Mouse (Mus musculus) ES-E14 (cell line): ENCODE measurements around the gene Dnajc27. TPM values are rescaled to one million over a fixed set of nuclear protein-coding genes. Genes with fewer than 3 reads are reported as not detected.

Experiments used
- DNase-seq: peaks from one replicate; pipeline ENCODE4 v3.0.0-alpha.2; 2013; ENCODE audit warnings: low read depth, low spot score
- H3K27ac ChIP-seq: 2 replicates; pipeline ENCODE4 v1.5.1; 2012; ENCODE audit warnings: low read depth, mild to moderate bottlenecking, low read length, moderate library complexity, mixed read lengths; ENCODE audit not compliant: poor library complexity, insufficient read depth, severe bottlenecking
- H3K36me3 ChIP-seq: 2 replicates; pipeline ENCODE4 v1.6.1; 2012; ENCODE audit warnings: mild to moderate bottlenecking, low read length, moderate library complexity, mixed read lengths; ENCODE audit not compliant: control insufficient read depth, poor library complexity, insufficient read depth, severe bottlenecking
- H3K4me1 ChIP-seq, 2 experiments: fragments of 150-350 bp in 1 of 2; sonication (generic) in 1 of 2; 2 replicates each; pipeline ENCODE4 v1.6.1; 2012; ENCODE audit warnings: low read length in 2 of 2, mild to moderate bottlenecking in 1 of 2, mixed read lengths in 1 of 2; ENCODE audit not compliant: control insufficient read depth in 2 of 2, insufficient read depth in 2 of 2, poor library complexity in 1 of 2
- H3K4me3 ChIP-seq, 2 experiments: fragments of 150-350 bp in 1 of 2; sonication (generic) in 1 of 2; 2 replicates each; pipeline ENCODE4 v1.5.1; 2012; ENCODE audit warnings: low read length in 2 of 2, low read depth in 1 of 2, mild to moderate bottlenecking in 1 of 2, mixed read lengths in 1 of 2; ENCODE audit not compliant: insufficient read depth in 1 of 2, poor library complexity in 1 of 2, severe bottlenecking in 1 of 2
- H3K9ac ChIP-seq: 2 replicates; pipeline ENCODE4 v1.6.1; 2012; ENCODE audit warnings: low read depth, mild to moderate bottlenecking, low read length, mixed read lengths; ENCODE audit not compliant: poor library complexity, insufficient read depth, severe bottlenecking
- H3K9me3 ChIP-seq: fragments of 150-350 bp; sonication (generic); 2 replicates; pipeline ENCODE4 v1.6.1; 2012; ENCODE audit warnings: low read depth, mild to moderate bottlenecking, low read length; ENCODE audit not compliant: control insufficient read depth, insufficient read depth
- CHD2 ChIP-seq: IDR thresholded peaks from 2 replicates; pipeline ENCODE4 v1.6.1; 2014; ENCODE audit warnings: mild to moderate bottlenecking, low read depth, low read length, inconsistent platforms
- HCFC1 ChIP-seq: IDR thresholded peaks from 2 replicates; pipeline ENCODE4 v1.6.1; 2012; ENCODE audit warnings: low read length, inconsistent platforms, borderline replicate concordance; ENCODE audit not compliant: insufficient read depth
- MAFK ChIP-seq: IDR thresholded peaks from 2 replicates; pipeline ENCODE4 v1.6.1; 2014; ENCODE audit warnings: mild to moderate bottlenecking, low read depth, low read length, inconsistent platforms; ENCODE audit not compliant: insufficient read depth
- ZC3H11A ChIP-seq: IDR thresholded peaks from 2 replicates; pipeline ENCODE4 v1.6.1; 2012; ENCODE audit warnings: low read depth, mild to moderate bottlenecking, inconsistent platforms, low read length, borderline replicate concordance
- ZNF384 ChIP-seq: IDR thresholded peaks from 2 replicates; pipeline ENCODE4 v1.6.1; 2012; ENCODE audit warnings: low read depth, low read length, inconsistent platforms
- in situ Hi-C, 2 experiments: fragments of 600-800 bp; cut with MboI; formaldehyde crosslinking; loops; one replicate each; pipeline ENCODE4 v1.15.1; 2025; ENCODE audit warnings: low sequenced_read_pairs in 2 of 2, inconsistent platforms in 1 of 2; ENCODE audit not compliant: unreplicated experiment in 2 of 2
- total RNA-seq: library from RNA; depleted of rRNA; stranded (reverse); fragments of 300-350 nt; gene quantifications from 2 replicates; pipeline ENCODE4 v1.2.3, GENCODE M21; 2012

Gene Dnajc27
- total RNA-seq, 1 experiment, result 10.1 TPM

DNA sequence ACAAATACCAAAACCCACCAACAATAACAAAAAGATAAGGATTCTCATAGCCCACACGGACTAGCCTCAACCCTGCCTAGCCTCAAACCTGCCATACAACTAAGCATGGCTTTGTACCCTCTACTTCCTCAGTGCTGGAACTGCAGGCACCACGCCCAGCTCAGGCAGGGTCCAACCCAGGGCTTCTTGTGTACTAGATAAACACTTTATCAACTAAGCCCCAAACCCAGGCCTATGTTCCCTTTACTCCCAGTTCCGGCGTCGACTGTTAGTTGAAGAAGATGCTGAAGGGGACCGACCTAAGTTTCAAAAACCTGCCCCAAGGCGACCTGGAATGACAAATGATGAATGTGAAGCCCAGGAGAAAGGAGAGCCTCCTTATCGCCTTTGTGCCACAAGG lies 16.4 kb upstream of the Dnajc27 start:
- Histone ChIP-seq H3K27ac (no peak overlapping the region), H3K4me3 (no peak overlapping the region), H3K9me3 (no peaks in the 10 kb centered on the region), H3K36me3 (no peaks in the 10 kb centered on the region), H3K4me1 (no peaks in the 10 kb centered on the region), H3K9ac (no peak overlapping the region)
- no peak for DNase-seq
- TF ChIP-seq MAFK (no peak), CHD2 (no peak), ZNF384 (no peak), ZC3H11A (no peak)
- in situ Hi-C loops, result no loop called here

DNA sequence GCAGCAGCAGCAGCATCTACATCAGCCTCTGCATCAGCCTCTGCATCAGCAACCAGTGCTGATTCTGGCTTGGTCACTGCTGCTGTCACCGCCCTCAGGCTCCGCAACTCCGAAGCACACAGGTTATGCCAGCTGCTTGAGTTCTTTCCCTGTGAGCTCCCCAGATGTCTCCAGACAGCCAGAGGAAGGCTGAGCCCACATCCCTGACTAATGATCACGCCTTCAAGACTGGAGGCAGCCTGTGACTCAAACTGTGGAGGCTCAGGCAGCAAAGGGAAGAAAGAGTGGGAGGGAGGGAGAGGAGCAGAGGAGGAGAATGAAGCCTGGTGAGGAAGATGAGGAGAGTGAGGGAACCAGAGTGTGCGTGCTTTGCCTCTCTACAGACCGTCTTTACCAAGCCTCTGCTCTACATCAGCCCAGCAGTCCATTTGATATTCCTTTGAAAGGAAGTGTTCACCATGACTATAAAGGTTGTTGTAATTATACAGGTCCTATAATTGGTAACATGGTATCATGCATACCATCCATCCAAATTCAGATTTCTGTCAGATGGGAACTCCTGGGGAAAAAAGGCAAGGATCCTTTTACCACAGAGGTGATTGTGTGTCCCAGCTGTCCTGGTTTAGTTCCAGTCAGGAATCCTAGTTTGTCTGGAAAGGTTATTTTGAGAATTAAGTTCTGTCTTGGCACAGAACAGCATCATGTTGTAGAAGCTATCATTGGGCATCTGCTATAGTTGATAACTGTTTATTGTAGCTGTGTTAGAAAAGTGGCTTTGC lies 15.5 kb upstream of the Dnajc27 start:
- H3K27ac ChIP-seq, result no peak overlapping the region
- no peaks in the 10 kb centered on the region for H3K4me1 ChIP-seq
- in situ Hi-C loops, result no loop called here
- DNase-seq, result no peak
- no peaks in the 10 kb centered on the region for H3K9me3 ChIP-seq
- H3K36me3 ChIP-seq, result no peaks in the 10 kb centered on the region
- H3K9ac ChIP-seq, result no peak overlapping the region
- no peak overlapping the region for H3K4me3 ChIP-seq
- TF ChIP-seq MAFK (no peak), HCFC1 (no peak), CHD2 (no peak), ZNF384 (no peak), ZC3H11A (no peak)

- in situ Hi-C loops, result no loop called here
Measured at GRCm38 (mm10) chr12:4068551-4068950, 13.8 kb upstream of the Dnajc27 start.

DNA sequence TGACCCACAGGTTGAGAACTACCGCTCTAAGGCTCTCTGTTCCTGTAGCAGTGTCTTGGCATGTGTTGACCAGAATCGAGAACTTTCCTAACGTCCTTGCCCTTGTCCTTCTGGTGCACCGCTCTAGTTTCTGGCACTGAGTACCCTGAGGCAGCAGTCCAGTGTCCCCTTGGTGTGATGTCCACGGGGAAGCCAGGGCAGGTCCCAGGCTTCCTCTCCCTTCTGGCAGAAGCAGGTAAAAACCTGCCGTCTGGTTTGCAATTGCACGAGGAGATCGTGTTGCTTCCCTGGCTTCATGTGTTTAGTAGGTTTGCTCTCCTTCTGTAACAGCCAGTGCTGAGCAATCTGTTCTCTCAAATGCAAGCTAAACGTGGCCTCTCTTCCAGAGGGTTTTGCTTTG lies 10.7 kb upstream of the Dnajc27 start:
- H3K9ac ChIP-seq, result no peak overlapping the region
- no peak for DNase-seq
- in situ Hi-C loops, result no loop called here
- H3K27ac ChIP-seq, result no peak overlapping the region
- H3K36me3 ChIP-seq, result no peaks in the 10 kb centered on the region
- H3K9me3 ChIP-seq, result no peaks in the 10 kb centered on the region
- no peaks in the 10 kb centered on the region for H3K4me1 ChIP-seq
- no peak overlapping the region for H3K4me3 ChIP-seq
- TF ChIP-seq HCFC1 (no peak), CHD2 (no peak), ZNF384 (no peak), ZC3H11A (no peak), MAFK (no peak)

More at GRCm38 (mm10) chr12:4068551-4068950, 13.8 kb upstream of the Dnajc27 start:
- Histone ChIP-seq H3K27ac (no peak overlapping the region), H3K9me3 (no peaks in the 10 kb centered on the region), H3K9ac (no peak overlapping the region), H3K4me3 (no peak overlapping the region), H3K4me1 (no peaks in the 10 kb centered on the region), H3K36me3 (no peaks in the 10 kb centered on the region)
- no peak for DNase-seq
- TF ChIP-seq CHD2 (no peak), MAFK (no peak), ZNF384 (no peak), HCFC1 (no peak), ZC3H11A (no peak)
